8 mouse cellular contexts compared by ENCODE assay signal in genomic region chr7:60617070-60617674, GRCm38 (mm10).
DNase-seq lines count a peak whose midpoint lies in the region; ATAC-seq and TF ChIP-seq lines count a peak whose summit lies in the region.
"Not testable (repeated sequence)": the region's sequence is repeated elsewhere in the genome, so short reads cannot be mapped to it uniquely, and the experiment has no call there.

No protein-coding gene starts in this region.

- not testable (repeated sequence) for H3K9ac ChIP-seq in hindbrain, postnatal 0 days (replicated peaks; ENCODE audit: low read length); lung, embryonic 14.5 days; midbrain, embryonic 15.5 days

- not testable (repeated sequence) for H3K4me1 ChIP-seq in hindbrain, postnatal 0 days (ENCODE audit: insufficient read depth, low read length); lung, embryonic 14.5 days (ENCODE audit: insufficient read depth); midbrain, embryonic 15.5 days

- H3K4me3 ChIP-seq in hindbrain, postnatal 0 days (ENCODE audit: low read length); layer of hippocampus, adult 2 months; lung, embryonic 14.5 days (ENCODE audit: low read depth, low read length); midbrain, embryonic 15.5 days: not testable (repeated sequence)

- DNase-seq in 3T3-L1 (ENCODE audit: low read depth, low spot score) (peak; percentile 63), adipocyte (ENCODE audit: low spot score) (peak; percentile 56)
- peak; percentile 20 for DNase-seq in embryo, embryonic 9.5 days (ENCODE audit: extremely low spot score)
- peak; percentile 28 for DNase-seq in forelimb bud, embryonic 11.5 days (ENCODE audit: low read depth, low spot score)
- DNase-seq in hindbrain, postnatal 0 days (ENCODE audit: low spot score): peak; percentile 48
- DNase-seq in layer of hippocampus, adult 2 months (ENCODE audit: low spot score in 2 of 2): not testable (repeated sequence)
- DNase-seq in lung, embryonic 14.5 days: peak; percentile 58

- H3K27me3 ChIP-seq in hindbrain, postnatal 0 days (ENCODE audit: insufficient read depth, low read length); lung, embryonic 14.5 days (ENCODE audit: insufficient read depth, low read length); midbrain, embryonic 15.5 days (replicated peaks): not testable (repeated sequence)

- TF ChIP-seq CTCF in hindbrain, postnatal 0 days (IDR thresholded peaks at IDR 0.05; ENCODE audit: low read depth): peak; percentile 67
- TF ChIP-seq CTCF in layer of hippocampus, adult 2 months (conservative IDR thresholded peaks at IDR 0.05): peak; percentile 59
- TF ChIP-seq CTCF in lung, embryonic 14.5 days (IDR thresholded peaks at IDR 0.05; ENCODE audit: low read depth): peak; percentile 59

- H3K4me2 ChIP-seq in hindbrain, postnatal 0 days (ENCODE audit: low read depth, low read length); lung, embryonic 14.5 days; midbrain, embryonic 15.5 days: not testable (repeated sequence)

- 7% methylated on average over 5 of the region's 5 CpGs for WGBS in hindbrain, postnatal 0 days
- WGBS in lung, embryonic 14.5 days: 7% methylated on average over 5 of the region's 5 CpGs
- WGBS in midbrain, embryonic 15.5 days: 11% methylated on average over 5 of the region's 5 CpGs

- H3K36me3 ChIP-seq in hindbrain, postnatal 0 days (ENCODE audit: insufficient read depth, low read length); lung, embryonic 14.5 days (ENCODE audit: insufficient read depth); midbrain, embryonic 15.5 days (replicated peaks): not testable (repeated sequence)

- not testable (repeated sequence) for ATAC-seq in hindbrain, postnatal 0 days; lung, embryonic 14.5 days (ENCODE audit: insufficient read depth)
- 0 out of 2 replicates have a peak, but pooled peaks have one; percentile 39 for ATAC-seq in midbrain, embryonic 15.5 days (replicated peaks)

- not testable (repeated sequence) for H3K27ac ChIP-seq in hindbrain, postnatal 0 days; layer of hippocampus, adult 2 months; lung, embryonic 14.5 days (ENCODE audit: low read depth); midbrain, embryonic 15.5 days

- H3K9me3 ChIP-seq in hindbrain, postnatal 0 days (ENCODE audit: low read length); lung, embryonic 14.5 days (ENCODE audit: low read depth, low read length); midbrain, embryonic 15.5 days: not testable (repeated sequence)
